Mouse (Mus musculus): Measurements from ENCODE around the gene Patj.

- TF ChIP-seq EP300 (IDR thresholded peaks at IDR 0.05; ENCODE audit: low read depth) = no peak
- TF ChIP-seq CTCF (IDR thresholded peaks at IDR 0.05; ENCODE audit: low read depth) = no peak
These were observed 5.5 kb downstream of the Patj start for GRCm38 (mm10) chr4:98400926-98401583.

Measured in liver, postnatal 0 days (tissue).